Comparison of ENCODE assay signal across 9 mouse cellular contexts in the genomic region with DNA sequence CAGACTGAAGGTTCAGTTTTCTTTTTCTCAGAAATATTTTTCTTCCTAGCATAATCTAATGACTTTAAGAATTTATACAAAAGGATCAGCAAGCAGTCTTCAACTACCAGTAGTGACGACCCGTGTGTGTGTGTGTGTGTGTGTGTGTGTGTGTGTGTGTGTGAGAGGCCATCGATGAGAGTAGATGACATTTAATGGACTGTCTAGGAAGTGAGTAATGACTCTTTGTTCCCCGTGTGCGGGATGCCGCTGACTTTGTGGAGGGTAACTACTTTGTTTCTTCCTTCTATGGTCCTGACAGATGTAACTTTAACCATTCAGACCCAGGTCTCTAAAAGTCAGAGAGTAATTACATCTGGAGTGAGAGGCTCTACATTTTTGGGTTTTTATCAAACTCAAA. TPM values are rescaled to one million over a fixed set of nuclear protein-coding genes. Genes with fewer than 3 reads are reported as not detected.
DNase-seq lines count a peak whose midpoint lies in the region; ATAC-seq and TF ChIP-seq lines count a peak whose summit lies in the region.
"Had no signal": no experiment of that assay in that cellular context is flagged by ENCODE, and none has a peak within 500 bp of the region (broad histone marks: within the 10 kb centered on the region; RNA-seq: fewer than 3 reads in every experiment).

No protein-coding gene starts in this region.

- H3K36me3 ChIP-seq in lung, embryonic 15.5 days = no peaks in the 10 kb centered on the region
- H3K36me3 ChIP-seq in limb, embryonic 15.5 days = no peaks in the 10 kb centered on the region
- H3K36me3 ChIP-seq in stomach, embryonic 16.5 days (ENCODE audit: control insufficient read depth, insufficient read depth, low read length) = no peaks in the 10 kb centered on the region

- H3K9me3 ChIP-seq in lung, embryonic 15.5 days = no peaks in the 10 kb centered on the region
- H3K9me3 ChIP-seq in limb, embryonic 15.5 days = no peaks in the 10 kb centered on the region
- no peaks in the 10 kb centered on the region for H3K9me3 ChIP-seq in stomach, embryonic 16.5 days (replicated peaks; ENCODE audit: control insufficient read depth, low read length)

- H3K4me1 ChIP-seq in cerebellum, adult 2 months (ENCODE audit: control insufficient read depth, insufficient read depth, low read length) = peaks cover 18% of the 10 kb centered on the region; the same call in 1 of the 2 replicates
- H3K4me1 ChIP-seq in lung, embryonic 15.5 days = peaks cover 20% of the 10 kb centered on the region
- H3K4me1 ChIP-seq in limb, embryonic 15.5 days = peaks cover 11% of the 10 kb centered on the region; the same call in 1 of the 2 replicates
- H3K4me1 ChIP-seq in stomach, embryonic 16.5 days (ENCODE audit: control insufficient read depth, insufficient read depth, low read length) = peaks cover 13% of the 10 kb centered on the region

- TF ChIP-seq POLR2A in cerebellum, adult 2 months (IDR thresholded peaks at IDR 0.05; ENCODE audit: borderline replicate concordance, insufficient read depth, low read length) = no peak

- ATAC-seq in lung, embryonic 15.5 days (ENCODE audit: borderline replicate concordance, extremely low read depth, low FRiP score, low TSS enrichment) = no peak
- no peak for ATAC-seq in limb, embryonic 15.5 days (ENCODE audit: insufficient number of reproducible peaks, low FRiP score, low TSS enrichment, low read depth)
- ATAC-seq in stomach, embryonic 16.5 days (ENCODE audit: insufficient read depth, low FRiP score) = no peak
- no peak for ATAC-seq in frontal cortex, adult (ENCODE audit: low TSS enrichment)

- TF ChIP-seq CTCF in cerebellum, adult 2 months (IDR thresholded peaks at IDR 0.05; ENCODE audit: borderline replicate concordance, insufficient read depth, low read depth, low read length) = no peak

- 22% methylated on average over 6 of the region's 6 CpGs for WGBS in cerebellum, adult 2 months
- WGBS in lung, embryonic 15.5 days = 15% methylated on average over 6 of the region's 6 CpGs
- 30% methylated on average over 6 of the region's 6 CpGs for WGBS in limb, embryonic 15.5 days
- WGBS in stomach, embryonic 16.5 days = 6% methylated on average over 6 of the region's 6 CpGs

- no peak overlapping the region for H3K9ac ChIP-seq in lung, embryonic 15.5 days
- H3K9ac ChIP-seq in limb, embryonic 15.5 days = no peak overlapping the region
- H3K9ac ChIP-seq in stomach, embryonic 16.5 days (ENCODE audit: low read length) = no peak overlapping the region; the same call in 1 of the 2 replicates

- peak overlapping the region; percentile 81 for H3K4me3 ChIP-seq in cerebellum, adult 2 months (replicated peaks; ENCODE audit: insufficient read depth, low read depth, low read length)
- peak overlapping the region; percentile 74 for H3K4me3 ChIP-seq in lung, embryonic 15.5 days
- peak overlapping the region; percentile 68 for H3K4me3 ChIP-seq in limb, embryonic 15.5 days
- H3K4me3 ChIP-seq in stomach, embryonic 16.5 days (replicated peaks; ENCODE audit: low read length) = peak overlapping the region; percentile 87

- peak overlapping the region; percentile 86 for H3K4me2 ChIP-seq in lung, embryonic 15.5 days
- peak overlapping the region; percentile 79; the same call in 1 of the 2 replicates for H3K4me2 ChIP-seq in limb, embryonic 15.5 days
- peak overlapping the region; percentile 83 for H3K4me2 ChIP-seq in stomach, embryonic 16.5 days (ENCODE audit: low read depth, low read length)

- peak overlapping the region; percentile 48; the same call in 1 of the 2 replicates for H3K27ac ChIP-seq in cerebellum, adult 2 months (ENCODE audit: insufficient read depth, low read length)
- no peak overlapping the region for H3K27ac ChIP-seq in lung, embryonic 15.5 days
- H3K27ac ChIP-seq in limb, embryonic 15.5 days = no peak overlapping the region
- H3K27ac ChIP-seq in stomach, embryonic 16.5 days (ENCODE audit: low read length) = no peak overlapping the region

- DNase-seq in cerebellum, adult 2 months = no peak
- no peak for DNase-seq in cerebellum, adult 18-20 months
- DNase-seq in lung, postnatal 36 days = no peak
- no peak for DNase-seq in adrenal gland, postnatal 14 days
- DNase-seq: adrenal gland, postnatal 10 days had no signal

- H3K27me3 ChIP-seq in cerebellum, adult 2 months (ENCODE audit: control insufficient read depth, insufficient read depth, low read length) = no peaks in the 10 kb centered on the region
- no peaks in the 10 kb centered on the region for H3K27me3 ChIP-seq in lung, embryonic 15.5 days
- H3K27me3 ChIP-seq in limb, embryonic 15.5 days = no peaks in the 10 kb centered on the region; the same call in 1 of the 2 replicates
- H3K27me3 ChIP-seq in stomach, embryonic 16.5 days (ENCODE audit: control insufficient read depth, insufficient read depth, low read length) = no peaks in the 10 kb centered on the region

RNA-seq across cellular contexts. Expression of gene Cers6, which starts 2.3 kb away (rescaled TPM):
- 29.8 and 31.8 TPM in 2 replicates for polyA plus RNA-seq in cerebellum, adult 2 months (2012; rRNA removed)
- 18.9 and 21.3 TPM in 2 replicates for polyA plus RNA-seq in lung, embryonic 15.5 days (2015; fragmentation: Nextera tagmentation; extraction: Ambion mirVana)
- polyA plus RNA-seq in limb, embryonic 15.5 days (2015; fragmentation: Nextera tagmentation; extraction: Ambion mirVana) = 24.3 and 27.6 TPM in 2 replicates
- 23.9 and 26.0 TPM in 2 replicates for polyA plus RNA-seq in stomach, embryonic 16.5 days (2015; fragmentation: Nextera tagmentation; extraction: Ambion mirVana)
- 8.4 and 8.5 TPM in 2 replicates for total RNA-seq in adrenal gland, postnatal 14 days (2021)
